In genomic region chr7:133744209-133744608, GRCm38 (mm10) we compare ENCODE assay signal across 16 mouse cellular contexts. TPM values are rescaled to one million over a fixed set of nuclear protein-coding genes. Genes with fewer than 3 reads are reported as not detected.
DNase-seq lines count a peak whose midpoint lies in the region; ATAC-seq and TF ChIP-seq lines count a peak whose summit lies in the region.
"Had no signal": no experiment of that assay in that cellular context is flagged by ENCODE, and none has a peak within 500 bp of the region (broad histone marks: within the 10 kb centered on the region; RNA-seq: fewer than 3 reads in every experiment).

No protein-coding gene starts in this region.

- peak overlapping the region; percentile 91 for H3K27ac ChIP-seq in heart, embryonic 13.5 days (replicated peaks)
- peak overlapping the region; percentile 53 for H3K27ac ChIP-seq in layer of hippocampus, adult 2 months
- H3K27ac ChIP-seq in embryonic fibroblast, embryonic 13.5 days (ENCODE audit: insufficient read depth, low read length), result 0 out of 2 replicates have a peak overlapping the region, but pooled peaks have one; percentile 9
- H3K27ac ChIP-seq in small intestine, adult 2 months (ENCODE audit: insufficient read depth, low read depth, low read length), result 0 out of 2 replicates have a peak overlapping the region, but pooled peaks have one; percentile 15
- H3K27ac ChIP-seq: limb, embryonic 13.5 days; liver, embryonic 15.5 days; midbrain, embryonic 15.5 days had no signal

- no peak for TF ChIP-seq CTCF in layer of hippocampus, adult 2 months (conservative IDR thresholded peaks at IDR 0.05)
- no peak for TF ChIP-seq CTCF in embryonic fibroblast, embryonic 13.5 days (IDR thresholded peaks at IDR 0.05; ENCODE audit: borderline replicate concordance, insufficient read depth, low read length)
- no peak for TF ChIP-seq CTCF in small intestine, adult 2 months (IDR thresholded peaks at IDR 0.05; ENCODE audit: extremely low read depth, insufficient read length, insufficient replicate concordance, low read depth, low read length)

- peaks cover 66% of the 10 kb centered on the region for H3K4me1 ChIP-seq in heart, embryonic 13.5 days
- peaks cover 2% of the 10 kb centered on the region; the same call in 1 of the 2 replicates for H3K4me1 ChIP-seq in embryonic fibroblast, embryonic 13.5 days (ENCODE audit: control insufficient read depth, insufficient read depth, low read length)
- no peaks in the 10 kb centered on the region for H3K4me1 ChIP-seq in small intestine, adult 2 months (ENCODE audit: control insufficient read depth, insufficient read depth, insufficient read length, low read length)
- H3K4me1 ChIP-seq: liver, embryonic 15.5 days; midbrain, embryonic 15.5 days had no signal

- peaks cover 28% of the 10 kb centered on the region for H3K36me3 ChIP-seq in heart, embryonic 13.5 days
- peaks cover 35% of the 10 kb centered on the region for H3K36me3 ChIP-seq in small intestine, adult 2 months (ENCODE audit: control insufficient read depth, insufficient read depth, low read length)
- H3K36me3 ChIP-seq: liver, embryonic 15.5 days; midbrain, embryonic 15.5 days had no signal

- H3K4me3 ChIP-seq in heart, embryonic 13.5 days, result no peak overlapping the region
- no peak overlapping the region for H3K4me3 ChIP-seq in layer of hippocampus, adult 2 months
- no peak overlapping the region for H3K4me3 ChIP-seq in embryonic fibroblast, embryonic 13.5 days (ENCODE audit: insufficient read depth, low read length)
- no peak overlapping the region for H3K4me3 ChIP-seq in small intestine, adult 2 months (ENCODE audit: low read depth, low read length)
- H3K4me3 ChIP-seq: erythroblast, embryonic 14.5 days; limb, embryonic 13.5 days; liver, embryonic 15.5 days; midbrain, embryonic 15.5 days had no signal

- DNase-seq in heart, postnatal 14 days, result no peak
- no peak for DNase-seq in layer of hippocampus, adult 2 months (ENCODE audit: low spot score in 2 of 2)
- no peak for DNase-seq in layer of hippocampus, postnatal 10 days (ENCODE audit: low spot score in 2 of 2)
- DNase-seq: cerebellum, adult 9-10 months; embryo, embryonic 11 days; gastrocnemius, postnatal 25 days; kidney, adult 9 months had no signal

- intact Hi-C loops in heart, postnatal 14 days (cut with DNase I), result no loop called here

- H3K4me2 ChIP-seq in heart, embryonic 13.5 days, result peak overlapping the region; percentile 29
- H3K4me2 ChIP-seq: limb, embryonic 13.5 days; liver, embryonic 15.5 days; midbrain, embryonic 15.5 days had no signal

- no peak for TF ChIP-seq POLR2A in embryonic fibroblast, embryonic 13.5 days (IDR thresholded peaks at IDR 0.05; ENCODE audit: low read depth, low read length)
- no peak for TF ChIP-seq POLR2A in small intestine, adult 2 months (IDR thresholded peaks at IDR 0.05; ENCODE audit: low read depth, low read length)

- peak overlapping the region; percentile 41 for H3K9ac ChIP-seq in heart, embryonic 13.5 days
- H3K9ac ChIP-seq: limb, embryonic 13.5 days; liver, embryonic 15.5 days; midbrain, embryonic 15.5 days had no signal

- ATAC-seq in heart, embryonic 13.5 days (ENCODE audit: extremely low read depth, insufficient number of reproducible peaks, low FRiP score, low TSS enrichment), result no peak
- no peak for ATAC-seq in megakaryocyte-erythroid progenitor cell, adult 5-6 weeks (replicated peaks; ENCODE audit: low FRiP score, low TSS enrichment, poor library complexity, severe bottlenecking)
- ATAC-seq: midbrain, embryonic 15.5 days had no signal

- H3K9me3 ChIP-seq in heart, embryonic 13.5 days, result no peaks in the 10 kb centered on the region
- H3K9me3 ChIP-seq: limb, embryonic 13.5 days; liver, embryonic 15.5 days; midbrain, embryonic 15.5 days had no signal

- no peaks in the 10 kb centered on the region for H3K27me3 ChIP-seq in heart, embryonic 13.5 days (replicated peaks)
- no peaks in the 10 kb centered on the region for H3K27me3 ChIP-seq in small intestine, adult 2 months (ENCODE audit: control insufficient read depth, insufficient read depth, low read length)
- H3K27me3 ChIP-seq: limb, embryonic 13.5 days; liver, embryonic 15.5 days; midbrain, embryonic 15.5 days had no signal

- WGBS in heart, embryonic 13.5 days, result 40% methylated on average over 1 of the region's 1 CpGs
- WGBS in small intestine, adult 2 months, result 60% methylated on average over 1 of the region's 1 CpGs

RNA-seq across cellular contexts. Expression of gene Fank1, which starts 32.5 kb away (rescaled TPM):
- polyA plus RNA-seq in heart, embryonic 13.5 days (2015; fragmentation: Nextera tagmentation; extraction: Ambion mirVana), result 0.11 TPM in 1 of 2 replicates, not detected in the other
- total RNA-seq in heart, postnatal 14 days (2021), result under 1 TPM in 1 of 2 experiments, not detected in 1; 0.50 TPM
- total RNA-seq in layer of hippocampus, adult 2 months (2021), result 1 to 10 TPM; 2.0 to 2.5 TPM
- total RNA-seq in layer of hippocampus, postnatal 10 days (2021), result 1 to 10 TPM; 4.2 to 4.4 TPM
- polyA plus RNA-seq in embryonic fibroblast, embryonic 13.5 days (2011; ENCODE audit: insufficient read length, low read depth, missing spikeins), result not detected in 2 replicates
- polyA plus RNA-seq in small intestine, adult 2 months (2012; rRNA removed), result 0.18 TPM in 1 of 2 replicates, not detected in the other
- not detected in 2 replicates for total RNA-seq in megakaryocyte-erythroid progenitor cell, adult 5-6 weeks (2014; fragmentation: Nextera tagmentation)
- total RNA-seq in megakaryocyte-erythroid progenitor cell, adult 5-6 weeks (2017), result not detected in 2 replicates
- total RNA-seq: gastrocnemius, postnatal 25 days; megakaryocyte progenitor cell, adult 5-6 weeks had no signal
- polyA plus RNA-seq: erythroblast, embryonic 14.5 days; liver, embryonic 15.5 days had no signal

RNA-seq across cellular contexts. Expression of gene Uros, which starts 34.3 kb away (rescaled TPM):
- 29.5 and 34.2 TPM in 2 replicates for polyA plus RNA-seq in heart, embryonic 13.5 days (2015; fragmentation: Nextera tagmentation; extraction: Ambion mirVana)
- total RNA-seq in heart, postnatal 14 days (2021), result 10 to 100 TPM; 17.3 to 21.7 TPM
- 10 to 100 TPM; 17.7 to 21.3 TPM for total RNA-seq in layer of hippocampus, adult 2 months (2021)
- 10 to 100 TPM; 18.8 to 19.4 TPM for total RNA-seq in layer of hippocampus, postnatal 10 days (2021)
- 15.9 and 19.4 TPM in 2 replicates for polyA plus RNA-seq in embryonic fibroblast, embryonic 13.5 days (2011; ENCODE audit: insufficient read length, low read depth, missing spikeins)
- 6.0 and 6.7 TPM in 2 replicates for polyA plus RNA-seq in small intestine, adult 2 months (2012; rRNA removed)
- 63.6 and 75.9 TPM in 2 replicates for total RNA-seq in megakaryocyte-erythroid progenitor cell, adult 5-6 weeks (2014; fragmentation: Nextera tagmentation)
- 42.4 and 82.1 TPM in 2 replicates for total RNA-seq in megakaryocyte-erythroid progenitor cell, adult 5-6 weeks (2017)

RNA-seq across cellular contexts. Expression of gene Bccip, which starts 35.1 kb away (rescaled TPM):
- polyA plus RNA-seq in heart, embryonic 13.5 days (2015; fragmentation: Nextera tagmentation; extraction: Ambion mirVana), result 81.7 and 88.8 TPM in 2 replicates
- 10 to 100 TPM; 48.9 to 50.7 TPM for total RNA-seq in heart, postnatal 14 days (2021)
- 10 to 100 TPM; 68.7 to 69.9 TPM for total RNA-seq in layer of hippocampus, adult 2 months (2021)
- total RNA-seq in layer of hippocampus, postnatal 10 days (2021), result 10 to 100 TPM; 58.4 to 64.9 TPM
- polyA plus RNA-seq in embryonic fibroblast, embryonic 13.5 days (2011; ENCODE audit: insufficient read length, low read depth, missing spikeins), result 86.5 and 100 TPM in 2 replicates
- 5.6 and 7.9 TPM in 2 replicates for polyA plus RNA-seq in small intestine, adult 2 months (2012; rRNA removed)
- total RNA-seq in megakaryocyte-erythroid progenitor cell, adult 5-6 weeks (2014; fragmentation: Nextera tagmentation), result 163 and 166 TPM in 2 replicates
- 224 and 247 TPM in 2 replicates for total RNA-seq in megakaryocyte-erythroid progenitor cell, adult 5-6 weeks (2017)

RNA-seq across cellular contexts. Expression of gene Dhx32, which starts 38.3 kb away (rescaled TPM):
- 27.9 and 29.4 TPM in 2 replicates for polyA plus RNA-seq in heart, embryonic 13.5 days (2015; fragmentation: Nextera tagmentation; extraction: Ambion mirVana)
- total RNA-seq in heart, postnatal 14 days (2021), result 10 to 100 TPM; 32.3 to 33.7 TPM
- total RNA-seq in layer of hippocampus, adult 2 months (2021), result 10 to 100 TPM; 36.5 to 39.2 TPM
- total RNA-seq in layer of hippocampus, postnatal 10 days (2021), result 10 to 100 TPM; 62.3 to 63.7 TPM
- 20.5 and 28.9 TPM in 2 replicates for polyA plus RNA-seq in embryonic fibroblast, embryonic 13.5 days (2011; ENCODE audit: insufficient read length, low read depth, missing spikeins)
- polyA plus RNA-seq in small intestine, adult 2 months (2012; rRNA removed), result 16.0 and 29.8 TPM in 2 replicates
- total RNA-seq in megakaryocyte-erythroid progenitor cell, adult 5-6 weeks (2014; fragmentation: Nextera tagmentation), result 19.6 and 25.9 TPM in 2 replicates
- 23.0 and 27.7 TPM in 2 replicates for total RNA-seq in megakaryocyte-erythroid progenitor cell, adult 5-6 weeks (2017)

Comparison
In these comparisons a context has a peak if more than half of its experiments do, and no peak if none do; other contexts are left out.
1. H3K27ac ChIP-seq: peak in every context shown above with its lines; median percentile 91 in heart, embryonic 13.5 days; 53 in layer of hippocampus, adult 2 months; 15 in small intestine, adult 2 months; 9 in embryonic fibroblast, embryonic 13.5 days.